Mouse (Mus musculus) embryo, embryonic 10 days (tissue): ENCODE data around the gene Cyp2d10.
A peak's percentile ranks its signal among the peaks of the same experiment; 100 is the strongest.
"Not testable (repeated sequence)": the region's sequence is repeated elsewhere in the genome, so short reads cannot be mapped to it uniquely, and the experiment has no call there.

Experiments
- DNase-seq: peaks from one replicate; pipeline ENCODE4 v3.0.0-alpha.2; 2015; ENCODE audit warnings: low spot score

Gene Cyp2d10

DNA sequence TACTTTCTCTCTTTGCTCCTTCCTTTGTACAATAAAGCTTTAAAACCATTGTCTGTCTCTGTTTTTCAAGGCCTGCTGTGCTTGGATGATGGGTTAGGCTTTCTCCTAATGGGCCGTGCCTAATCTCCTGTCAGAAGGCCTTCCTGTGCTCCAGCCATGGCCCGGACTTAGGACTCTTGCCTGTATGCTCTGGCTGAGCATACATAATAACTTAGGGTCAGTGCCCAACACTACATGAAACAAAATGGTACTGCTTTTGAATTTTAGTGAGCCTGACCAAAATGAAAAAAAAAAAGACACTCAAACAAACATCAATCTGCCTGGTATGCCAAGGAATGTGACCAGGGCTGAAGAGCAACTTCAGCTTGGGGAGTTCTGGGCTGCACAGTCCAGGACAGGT, 5.5 kb downstream of the Cyp2d10 start:
- DNase-seq, result peak; percentile 40

DNA sequence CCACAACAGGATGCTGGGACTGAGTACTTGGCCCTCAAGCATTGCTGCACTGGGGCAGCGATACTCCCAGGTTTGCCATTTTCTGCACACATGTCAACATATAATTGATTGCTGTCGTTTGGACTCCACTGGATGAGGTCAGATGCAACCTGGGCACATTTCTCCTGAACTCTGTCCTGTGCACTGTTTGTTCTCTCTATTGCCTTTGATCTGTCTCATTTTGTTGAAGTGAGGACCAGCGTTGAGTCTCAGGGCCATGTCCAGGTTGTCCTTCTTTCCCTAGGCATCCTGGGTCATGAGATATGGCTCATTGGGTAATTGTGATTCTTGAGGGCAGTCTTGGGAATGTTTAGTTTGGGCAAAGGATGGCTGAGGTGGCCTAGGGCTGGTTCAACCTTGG, 11.0 kb downstream of the Cyp2d10 start:
- not testable (repeated sequence) for DNase-seq

- DNase-seq, result not testable (repeated sequence)
These were observed 13.1 kb downstream of the Cyp2d10 start, which contains the start of gene Cyp2d11 for GRCm38 (mm10) chr15:82393922-82394321. Gene Cyp2d11, minus strand, starts transcription at chr15:82394022.

GRCm38 (mm10) chr15:82389916-82390315, 17.1 kb downstream of the Cyp2d10 start:
- not testable (repeated sequence) for DNase-seq

DNA sequence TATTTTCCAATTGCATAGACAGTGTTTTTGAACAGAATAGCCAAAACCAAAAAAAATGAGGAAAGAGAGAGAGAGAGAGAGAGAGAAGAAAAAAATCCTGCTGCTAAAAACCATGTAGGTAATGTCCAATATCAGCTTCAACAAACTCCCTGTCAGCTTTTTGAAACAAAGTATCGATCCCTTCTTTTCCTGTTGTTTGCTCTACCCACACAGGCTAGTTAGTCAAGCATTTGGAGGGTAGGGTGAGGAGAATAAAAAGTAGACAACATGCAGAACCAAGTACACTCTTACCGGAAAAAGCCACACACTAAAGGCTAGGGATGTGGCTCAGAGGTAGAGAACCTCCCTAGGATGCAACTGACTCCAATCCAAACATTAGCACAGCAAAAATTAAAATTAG, 21.3 kb downstream of the Cyp2d10 start:
- no peak for DNase-seq

DNA sequence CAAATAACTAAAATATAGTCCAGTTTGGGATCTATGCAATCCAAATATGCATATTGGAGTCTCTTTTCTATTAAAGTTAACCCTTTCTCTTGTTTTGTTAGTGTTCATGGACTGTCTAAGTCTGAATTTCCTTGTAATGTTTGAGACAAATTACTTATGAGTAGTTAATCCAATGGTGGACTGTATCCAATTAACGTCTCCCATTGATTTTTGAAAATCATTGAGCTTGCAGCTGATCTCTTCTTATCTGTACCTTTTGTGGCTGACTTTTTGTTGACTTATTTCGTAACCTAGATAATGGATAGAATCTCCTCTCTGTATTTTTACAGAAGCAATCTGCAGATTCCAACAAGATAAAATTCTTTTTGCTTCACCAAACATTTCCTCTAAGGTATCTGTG, 24.6 kb downstream of the Cyp2d10 start:
- DNase-seq, result no peak

GRCm38 (mm10) chr15:82380714-82381062, 26.3 kb downstream of the Cyp2d10 start:
- DNase-seq, result peak; percentile 25

DNA sequence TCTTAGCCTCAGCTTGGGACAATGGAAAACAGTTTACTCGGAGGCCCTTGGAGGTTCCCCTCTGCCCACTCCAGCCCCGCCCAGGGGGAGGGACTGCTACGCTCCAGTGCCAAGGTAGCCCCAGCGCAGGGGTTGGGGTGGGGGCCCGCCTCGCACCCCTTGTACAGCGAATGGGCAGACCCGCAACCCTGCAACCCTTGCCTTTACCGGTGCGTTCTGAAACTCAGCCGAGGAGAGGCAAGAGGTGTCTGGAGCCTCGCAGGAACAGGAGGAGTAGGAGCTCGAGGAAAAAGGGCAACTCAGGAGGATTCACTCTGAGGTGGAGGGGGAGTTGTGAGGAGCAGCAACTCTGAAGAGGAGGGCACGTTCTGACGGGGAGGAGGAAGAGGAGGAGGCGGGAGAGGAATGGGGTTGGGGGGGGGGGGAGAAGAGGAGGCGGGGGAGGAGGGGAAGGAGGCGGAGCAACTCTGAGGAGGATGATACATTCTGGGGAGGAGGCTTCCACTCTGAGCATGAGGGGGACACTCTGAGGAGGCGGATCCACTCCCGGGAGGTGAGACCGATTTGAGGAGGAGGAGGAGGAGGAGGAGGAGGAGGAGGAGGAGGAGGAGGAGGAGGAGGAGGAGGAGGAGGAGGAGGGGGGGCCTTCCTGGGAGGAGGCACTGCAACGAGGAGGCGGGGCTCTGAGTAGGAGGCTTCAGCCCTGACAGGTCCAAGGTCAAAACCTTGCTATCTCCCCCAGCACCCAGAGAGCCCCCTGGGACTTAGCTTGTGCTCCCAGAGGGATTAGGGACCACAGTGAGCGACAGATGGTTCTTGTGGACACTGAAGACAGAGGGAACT, 26.9 kb downstream of the Cyp2d10 start, which contains the start of gene Cyp2d22:
TSS of gene Cyp2d22 (minus strand) at position 390 of the 843 bp plus-strand sequence.
- peak; percentile 60 for DNase-seq

DNA sequence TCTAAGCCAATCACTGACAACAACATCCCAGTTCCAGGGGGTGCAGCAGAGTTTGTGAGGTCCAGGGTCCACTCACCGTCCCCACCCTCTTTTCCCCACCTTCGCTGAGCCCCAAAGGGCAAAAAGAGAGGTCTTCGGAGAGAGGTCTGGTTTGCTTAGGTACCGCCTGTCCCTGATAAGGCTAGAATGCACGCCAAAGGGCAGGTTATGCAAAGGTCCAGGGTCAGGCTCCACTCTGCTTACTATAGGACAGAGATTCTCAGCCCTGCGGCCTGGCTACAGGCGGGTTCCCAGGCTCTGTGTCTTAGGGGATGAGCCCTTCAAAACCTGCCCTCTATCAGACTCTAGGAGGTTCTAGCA, 27.5 kb downstream of the Cyp2d10 start:
- DNase-seq, result no peak

GRCm38 (mm10) chr15:82378261-82379180, 28.5 kb downstream of the Cyp2d10 start:
- DNase-seq, result no peak

DNA sequence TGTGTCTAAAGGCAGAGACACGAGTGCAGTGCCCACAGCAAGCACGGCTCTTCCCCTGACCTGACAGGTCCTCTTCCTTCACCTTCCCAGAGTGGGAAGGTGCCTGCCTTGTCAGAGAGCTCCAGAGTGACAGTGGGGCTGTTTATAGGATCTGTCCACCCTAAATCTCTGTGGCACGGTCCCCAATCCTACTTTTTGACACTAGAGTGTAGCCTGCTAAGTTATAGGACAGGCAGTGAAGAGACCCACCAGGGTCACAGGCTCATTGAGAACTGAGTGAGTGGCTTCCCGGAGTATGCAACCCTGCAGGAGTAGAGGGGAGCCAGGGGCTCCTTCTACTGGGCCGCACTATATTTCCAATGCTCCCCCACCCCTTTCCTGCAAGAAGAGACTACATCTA, 29.3 kb downstream of the Cyp2d10 start:
- no peak for DNase-seq

GRCm38 (mm10) chr15:82376393-82377138, 30.4 kb downstream of the Cyp2d10 start:
- no peak for DNase-seq

GRCm38 (mm10) chr15:82375855-82376254, 31.1 kb downstream of the Cyp2d10 start:
- no peak for DNase-seq

GRCm38 (mm10) chr15:82374437-82374836, 32.6 kb downstream of the Cyp2d10 start:
- no peak for DNase-seq

- no peak for DNase-seq
These were observed 34.0 kb downstream of the Cyp2d10 start for GRCm38 (mm10) chr15:82372991-82373390.

DNA sequence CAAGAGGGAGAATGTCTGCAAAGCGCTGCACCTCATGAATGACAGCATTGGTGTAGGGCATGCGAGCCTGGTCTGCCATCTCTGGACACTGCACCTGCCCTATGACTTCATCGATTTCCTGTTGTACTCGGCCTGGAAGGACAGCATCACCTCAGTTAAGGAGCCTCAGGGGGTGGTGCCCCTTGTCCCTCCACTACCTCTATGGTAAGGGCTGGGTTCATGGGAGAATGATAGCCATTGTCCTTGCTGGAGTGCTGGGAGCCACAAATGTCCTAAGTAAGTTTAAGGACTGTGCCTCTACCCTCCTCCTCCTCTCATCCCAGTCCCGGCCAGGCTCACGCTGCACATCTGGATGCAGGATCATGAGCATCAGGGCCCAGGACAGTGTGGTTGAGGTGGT, 34.5 kb downstream of the Cyp2d10 start:
- no peak for DNase-seq

DNA sequence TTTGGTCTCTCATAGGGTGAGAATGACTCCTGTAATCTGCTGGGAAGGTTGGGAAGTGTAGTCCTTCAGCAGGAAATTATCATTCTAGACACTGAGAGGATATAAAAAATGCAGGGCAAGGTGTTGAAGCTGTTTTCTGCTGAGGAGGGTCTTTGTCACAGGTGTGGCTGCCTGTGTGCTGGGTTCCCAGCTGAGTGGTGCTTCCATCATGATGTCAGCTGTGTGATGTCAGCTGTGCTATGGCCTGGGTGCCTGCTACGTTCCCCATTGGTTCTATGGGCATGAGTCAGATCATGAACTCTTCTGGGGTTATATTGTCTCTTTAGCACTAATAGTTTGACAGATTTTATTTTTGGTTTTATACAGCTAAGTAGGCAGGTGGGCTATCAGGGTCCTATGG, 38.1 kb downstream of the Cyp2d10 start:
- no peak for DNase-seq

- no peak for DNase-seq
These were observed 38.8 kb downstream of the Cyp2d10 start for GRCm38 (mm10) chr15:82368146-82368545.

DNA sequence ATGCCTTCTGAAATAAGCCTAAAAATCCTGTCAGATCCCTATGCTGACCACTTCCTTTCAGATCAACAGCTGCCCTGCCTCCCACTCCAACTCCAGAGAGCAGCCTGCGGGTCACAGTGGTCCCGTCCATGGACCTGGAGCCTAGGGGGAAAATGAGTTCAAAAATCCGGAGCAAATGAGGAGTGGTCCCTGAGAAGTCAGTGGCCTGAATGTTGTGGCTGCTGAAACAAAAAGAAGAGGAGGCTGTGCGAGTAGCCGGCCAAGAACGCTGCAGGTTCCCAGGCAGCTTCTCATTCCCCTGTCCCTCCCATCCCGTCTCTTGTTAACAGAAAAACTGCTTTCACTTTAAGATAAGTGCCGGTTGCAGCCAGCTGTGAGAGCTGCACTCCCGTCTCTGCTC, 42.4 kb downstream of the Cyp2d10 start:
- DNase-seq, result not testable (repeated sequence)

GRCm38 (mm10) chr15:82363801-82364200, 43.2 kb downstream of the Cyp2d10 start:
- DNase-seq, result not testable (repeated sequence)

GRCm38 (mm10) chr15:82362234-82362633, 44.8 kb downstream of the Cyp2d10 start:
- DNase-seq, result no peak

GRCm38 (mm10) chr15:82361459-82362018, 45.5 kb downstream of the Cyp2d10 start:
- no peak for DNase-seq
